Mouse (Mus musculus) liver, postnatal 0 days (tissue): ENCODE results near the gene Pex26. TPM values are rescaled to one million over a fixed set of nuclear protein-coding genes. Genes with fewer than 3 reads are reported as not detected.

Experiments used
- ATAC-seq: fragments of 200-750 bp; cut with Nextera tagmentation; 2 replicates; pipeline ENCODE4 v1.8.0; 2017; ENCODE audit warnings: mild to moderate bottlenecking, moderate library complexity
- DNase-seq: peaks from one replicate; pipeline ENCODE4 v3.0.0-alpha.2; 2016
- H3K27ac ChIP-seq: fragments of 300-500 bp; sonication (generic); 2 replicates; pipeline ENCODE4 v1.5.1; 2014; ENCODE audit warnings: antibody characterized with exemption, moderate library complexity, mild to moderate bottlenecking, low read depth
- H3K27me3 ChIP-seq: fragments of 300-500 bp; sonication (generic); 2 replicates; pipeline ENCODE4 v1.6.1; 2014; ENCODE audit warnings: low read length, control low read depth, mixed read lengths; ENCODE audit not compliant: insufficient read depth
- H3K36me3 ChIP-seq: fragments of 300-500 bp; sonication (generic); replicated peaks from 2 replicates; pipeline ENCODE4 v1.6.1; 2014; ENCODE audit warnings: mild to moderate bottlenecking, control low read depth, low read length, moderate library complexity, mixed read lengths; ENCODE audit not compliant: insufficient read depth
- H3K4me1 ChIP-seq: fragments of 300-500 bp; sonication (generic); 2 replicates; pipeline ENCODE4 v1.6.1; 2014; ENCODE audit warnings: antibody characterized with exemption, mild to moderate bottlenecking, control low read depth; ENCODE audit not compliant: insufficient read depth
- H3K4me2 ChIP-seq: fragments of 300-500 bp; sonication (generic); 2 replicates; pipeline ENCODE4 v1.6.1; 2014; ENCODE audit warnings: low read depth, mild to moderate bottlenecking, low read length, moderate library complexity, mixed read lengths
- H3K4me3 ChIP-seq: fragments of 300-500 bp; sonication (generic); 2 replicates; pipeline ENCODE4 v1.5.1; 2014; ENCODE audit warnings: low read depth, low read length
- H3K9ac ChIP-seq: fragments of 300-500 bp; sonication (generic); replicated peaks from 2 replicates; pipeline ENCODE4 v1.6.1; 2014; ENCODE audit warnings: mild to moderate bottlenecking, moderate library complexity
- H3K9me3 ChIP-seq: fragments of 300-500 bp; sonication (generic); 2 replicates; pipeline ENCODE4 v1.6.1; 2016; ENCODE audit warnings: mild to moderate bottlenecking, control low read depth, low read length, mixed read lengths
- CTCF ChIP-seq: sonication (generic); IDR thresholded peaks from 2 replicates; pipeline ENCODE4 v1.5.1; 2016; ENCODE audit warnings: antibody characterized with exemption, low read depth
- EP300 ChIP-seq: IDR thresholded peaks from 2 replicates; pipeline ENCODE4 v1.6.1; 2016; ENCODE audit warnings: antibody characterized with exemption, low read depth, mild to moderate bottlenecking
- WGBS: fragments of 180-500 bp; shearing (Covaris S2); extraction: QIAGEN DNeasy Blood & Tissue Kit; methylation state at CpG from one replicate; pipeline ENCODE4 v1.1.7; 2014; ENCODE audit not compliant: insufficient replicate concordance; 5-methylcytosine and 5-hydroxymethylcytosine counted together
- polyA plus RNA-seq: library from polyadenylated mRNA; unstranded; fragments of >200 nt; fragmentation: Nextera tagmentation; extraction: Ambion mirVana; gene quantifications from 2 replicates; pipeline ENCODE4 v1.2.1, GENCODE M21; 2015

The Pex26 gene
- polyA plus RNA-seq, 1 experiment from 2014 or later, result 4.2 TPM

- no peak overlapping the region for H3K4me3 ChIP-seq
- H3K27me3 ChIP-seq, result no peaks in the 10 kb centered on the region
- H3K4me2 ChIP-seq, result no peak overlapping the region
- no peak for TF ChIP-seq CTCF
- no peak for TF ChIP-seq EP300
- no peak for ATAC-seq
- H3K9ac ChIP-seq, result 0 out of 2 replicates have a peak overlapping the region, but pooled peaks have one; percentile 26
- no peak for DNase-seq
- no peaks in the 10 kb centered on the region for H3K4me1 ChIP-seq
- H3K27ac ChIP-seq, result 0 out of 2 replicates have a peak overlapping the region, but pooled peaks have one; percentile 16
- WGBS, result 72% methylated on average over 13 of the region's 13 CpGs
- peaks cover 15% of the 10 kb centered on the region for H3K36me3 ChIP-seq
- H3K9me3 ChIP-seq, result no peaks in the 10 kb centered on the region
Measured at GRCm38 (mm10) chr6:121194061-121194955, 10.8 kb downstream of the Pex26 start.

GRCm38 (mm10) chr6:121194956-121195731 is 11.7 kb downstream of the Pex26 start:
- Histone ChIP-seq H3K27me3 (no peaks in the 10 kb centered on the region), H3K9me3 (no peaks in the 10 kb centered on the region)
- whole genome bisulfite sequencing, result 85% methylated on average over 14 of the region's 14 CpGs

GRCm38 (mm10) chr6:121197807-121198365 is 14.4 kb downstream of the Pex26 start:
- peak; percentile 46 for DNase-seq
- Histone ChIP-seq H3K9me3 (no peaks in the 10 kb centered on the region), H3K9ac (no peak overlapping the region), H3K36me3 (peaks cover 11% of the 10 kb centered on the region), H3K4me3 (no peak overlapping the region), H3K27ac (peak overlapping the region; percentile 76), H3K4me2 (no peak overlapping the region; the same call in 1 of the 2 replicates), H3K4me1 (0 out of 2 replicates have a peak, but pooled peaks cover 3% of the 10 kb centered on the region), H3K27me3 (no peaks in the 10 kb centered on the region)
- peak; percentile 83 for ATAC-seq
- no peak for TF ChIP-seq EP300
- TF ChIP-seq CTCF, result no peak
- 50% methylated on average over 9 of the region's 9 CpGs for WGBS

More at GRCm38 (mm10) chr6:121194956-121195731, 11.7 kb downstream of the Pex26 start:
- TF ChIP-seq CTCF (no peak), EP300 (no peak)
- Histone ChIP-seq H3K4me3 (no peak overlapping the region), H3K27ac (no peak overlapping the region), H3K4me1 (no peaks in the 10 kb centered on the region), H3K36me3 (peaks cover 13% of the 10 kb centered on the region), H3K4me2 (no peak overlapping the region), H3K9ac (no peak overlapping the region)
- ATAC-seq (no peak), DNase-seq (no peak)

- Histone ChIP-seq H3K4me3 (no peak overlapping the region), H3K36me3 (no peaks in the 10 kb centered on the region; the same call in 1 of the 2 replicates), H3K27ac (no peak overlapping the region), H3K27me3 (no peaks in the 10 kb centered on the region), H3K4me2 (no peak overlapping the region), H3K9me3 (no peaks in the 10 kb centered on the region), H3K9ac (no peak overlapping the region), H3K4me1 (0 out of 2 replicates have a peak, but pooled peaks cover 3% of the 10 kb centered on the region)
- ATAC-seq (no peak), DNase-seq (no peak)
- TF ChIP-seq EP300, result no peak
- no peak for TF ChIP-seq CTCF
- 74% methylated on average over 4 of the region's 4 CpGs for WGBS
Measured at GRCm38 (mm10) chr6:121200458-121200857, 17.0 kb downstream of the Pex26 start.

GRCm38 (mm10) chr6:121202026-121202425 is 18.6 kb downstream of the Pex26 start:
- DNase-seq (no peak), ATAC-seq (no peak)
- 83% methylated on average over 5 of the region's 5 CpGs for WGBS
- H3K4me2 ChIP-seq, result no peak overlapping the region
- TF ChIP-seq CTCF (no peak), EP300 (no peak)
- H3K4me1 ChIP-seq, result 0 out of 2 replicates have a peak, but pooled peaks cover 3% of the 10 kb centered on the region
- H3K9me3 ChIP-seq, result no peaks in the 10 kb centered on the region
- no peaks in the 10 kb centered on the region for H3K27me3 ChIP-seq
- no peak overlapping the region for H3K4me3 ChIP-seq
- no peaks in the 10 kb centered on the region; the same call in 1 of the 2 replicates for H3K36me3 ChIP-seq
- no peak overlapping the region for H3K27ac ChIP-seq
- H3K9ac ChIP-seq, result no peak overlapping the region

GRCm38 (mm10) chr6:121206481-121206880 is 23.0 kb downstream of the Pex26 start:
- Histone ChIP-seq H3K9ac (no peak overlapping the region), H3K4me1 (peaks cover 2% of the 10 kb centered on the region; the same call in 1 of the 2 replicates), H3K27me3 (peaks cover 7% of the 10 kb centered on the region; the same call in 1 of the 2 replicates), H3K9me3 (no peaks in the 10 kb centered on the region), H3K27ac (no peak overlapping the region), H3K36me3 (no peaks in the 10 kb centered on the region; the same call in 1 of the 2 replicates), H3K4me2 (no peak overlapping the region), H3K4me3 (no peak overlapping the region)
- ATAC-seq, result no peak
- TF ChIP-seq EP300, result no peak
- TF ChIP-seq CTCF, result no peak
- 80% methylated on average over 5 of the region's 5 CpGs for WGBS
- no peak for DNase-seq
